17 mouse cellular contexts compared by ENCODE assay signal in the genomic region with DNA sequence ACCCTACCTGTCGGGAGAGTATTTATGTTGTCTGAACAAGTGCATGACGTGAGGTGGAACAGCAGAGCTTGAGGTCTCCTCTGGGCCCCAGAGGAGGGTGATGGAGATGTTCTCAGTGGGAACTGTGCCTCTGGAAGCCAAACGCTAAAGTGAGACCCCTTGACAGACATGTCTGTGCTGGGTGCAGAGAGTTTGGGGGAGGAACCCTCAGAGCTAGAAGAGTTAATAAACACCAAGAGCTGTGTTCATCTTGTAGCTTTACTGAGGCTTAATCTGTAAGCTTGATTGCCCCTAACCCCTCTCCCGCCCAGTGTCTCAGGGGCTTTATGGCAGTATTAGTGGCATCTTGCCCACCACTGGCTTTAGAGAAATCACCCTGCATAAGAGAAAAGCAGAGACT.
"Had no signal": no experiment of that assay in that cellular context is flagged by ENCODE, and none has a peak within 500 bp of the region (broad histone marks: within the 10 kb centered on the region; RNA-seq: fewer than 3 reads in every experiment).

No protein-coding gene starts in this region.

- H3K36me3 ChIP-seq: liver, embryonic 13.5 days; midbrain, embryonic 10.5 days; midbrain, embryonic 15.5 days; neural tube, embryonic 13.5 days had no signal

- H3K4me1 ChIP-seq: liver, embryonic 13.5 days; midbrain, embryonic 10.5 days had no signal

- ATAC-seq: intestine, embryonic 16.5 days; midbrain, embryonic 15.5 days had no signal

- H3K9ac ChIP-seq: liver, embryonic 13.5 days; midbrain, embryonic 15.5 days; neural tube, embryonic 13.5 days had no signal

- H3K4me3 ChIP-seq: left cerebral cortex, adult 2 months; liver, embryonic 13.5 days; megakaryocyte, embryonic 14.5 days; midbrain, embryonic 10.5 days; midbrain, embryonic 15.5 days; neural tube, embryonic 13.5 days had no signal

- H3K27ac ChIP-seq: left cerebral cortex, adult 2 months; liver, embryonic 13.5 days; midbrain, embryonic 10.5 days; midbrain, embryonic 15.5 days; neural tube, embryonic 13.5 days had no signal

- H3K4me2 ChIP-seq: liver, embryonic 13.5 days; midbrain, embryonic 15.5 days; neural tube, embryonic 13.5 days had no signal

- H3K27me3 ChIP-seq: liver, embryonic 13.5 days; midbrain, embryonic 15.5 days; neural tube, embryonic 13.5 days had no signal

- DNase-seq: kidney, adult 18-20 months; kidney, adult 9 months; kidney, postnatal 10 days; kidney, postnatal 36 days; layer of hippocampus, postnatal 36 days; liver, embryonic 13.5 days; lung, adult 2 months; lung, postnatal 14 days; lung, postnatal 4 days; thymus, adult 18-20 months; thymus, postnatal 36 days had no signal

- H3K9me3 ChIP-seq: liver, embryonic 13.5 days; megakaryocyte, embryonic 14.5 days; midbrain, embryonic 10.5 days; midbrain, embryonic 15.5 days; neural tube, embryonic 13.5 days had no signal
